9 mouse cellular contexts compared by ENCODE assay signal in genomic region chr4:155238276-155238675, GRCm38 (mm10). TPM values are rescaled to one million over a fixed set of nuclear protein-coding genes. Genes with fewer than 3 reads are reported as not detected.
DNase-seq lines count a peak whose midpoint lies in the region; ATAC-seq and TF ChIP-seq lines count a peak whose summit lies in the region.
"Had no signal": no experiment of that assay in that cellular context is flagged by ENCODE, and none has a peak within 500 bp of the region (broad histone marks: within the 10 kb centered on the region; RNA-seq: fewer than 3 reads in every experiment).

No protein-coding gene starts in this region.

- no peaks in the 10 kb centered on the region for H3K27me3 ChIP-seq in limb, embryonic 14.5 days (ENCODE audit: control insufficient read depth, insufficient read depth, low read length)
- H3K27me3 ChIP-seq: limb, embryonic 12.5 days had no signal

- ATAC-seq in limb, embryonic 14.5 days (ENCODE audit: low FRiP score, low read depth), result no peak
- no peak for ATAC-seq in erythroblast, adult 5-6 weeks (replicated peaks; ENCODE audit: low FRiP score, poor library complexity, severe bottlenecking)
- ATAC-seq in inflammation-experienced regulatory T-cells, adult 6 months, result no peak

- TF ChIP-seq POLR2A in limb, embryonic 14.5 days (IDR thresholded peaks at IDR 0.05; ENCODE audit: borderline replicate concordance, extremely low read depth, insufficient read depth, insufficient read length), result no peak

- no peak overlapping the region for H3K4me2 ChIP-seq in limb, embryonic 14.5 days (replicated peaks; ENCODE audit: low read depth, low read length, severe bottlenecking)
- H3K4me2 ChIP-seq: limb, embryonic 12.5 days had no signal

- H3K9ac ChIP-seq in limb, embryonic 14.5 days (ENCODE audit: low read depth, low read length, severe bottlenecking), result no peak overlapping the region
- H3K9ac ChIP-seq: limb, embryonic 12.5 days had no signal

- DNase-seq in urinary bladder, postnatal 14 days (ENCODE audit: low spot score), result peak; percentile 65
- DNase-seq in urinary bladder, postnatal 4 days (ENCODE audit: low spot score in 2 of 2), result no peak
- DNase-seq in heart, postnatal 36 days, result peak; percentile 45 to 47
- DNase-seq in limb, embryonic 14.5 days (ENCODE audit: low spot score), result peak; percentile 31
- no peak for DNase-seq in cerebellum, adult 8-10 months
- DNase-seq in adrenal gland, postnatal 14 days, result no peak

- intact Hi-C loops in heart, postnatal 36 days (cut with DNase I), result no loop called here

- WGBS in limb, embryonic 14.5 days, result 53% methylated on average over 5 of the region's 5 CpGs

- H3K4me3 ChIP-seq in limb, embryonic 14.5 days (replicated peaks; ENCODE audit: low read length), result no peak overlapping the region
- H3K4me3 ChIP-seq: limb, embryonic 12.5 days had no signal

- peak overlapping the region; percentile 69 for H3K27ac ChIP-seq in limb, embryonic 14.5 days (replicated peaks; ENCODE audit: low read depth, low read length)
- H3K27ac ChIP-seq: limb, embryonic 12.5 days had no signal

- no peaks in the 10 kb centered on the region for H3K9me3 ChIP-seq in limb, embryonic 14.5 days (ENCODE audit: control insufficient read depth, low read length)
- H3K9me3 ChIP-seq: limb, embryonic 12.5 days had no signal

- H3K4me1 ChIP-seq in limb, embryonic 14.5 days (ENCODE audit: control insufficient read depth, insufficient read depth, low read length), result peaks cover 53% of the 10 kb centered on the region

- H3K36me3 ChIP-seq in limb, embryonic 14.5 days (ENCODE audit: control insufficient read depth, insufficient read depth, low read length), result no peaks in the 10 kb centered on the region
- H3K36me3 ChIP-seq: limb, embryonic 12.5 days had no signal

RNA-seq across cellular contexts. Expression of gene Faap20, which starts 11.3 kb away (rescaled TPM):
- 10 to 100 TPM; 14.5 to 18.3 TPM for total RNA-seq in heart, postnatal 36 days (2021)
- 64.6 and 85.1 TPM in 2 replicates for polyA plus RNA-seq in limb, embryonic 14.5 days (2012; rRNA removed)
- 72.5 and 84.8 TPM in 2 replicates for polyA plus RNA-seq in limb, embryonic 14.5 days (2014; fragmentation: Nextera tagmentation; extraction: Ambion mirVana)
- total RNA-seq in adrenal gland, postnatal 14 days (2021), result 39.4 and 43.1 TPM in 2 replicates
- 5.4 and 8.1 TPM in 2 replicates for total RNA-seq in erythroblast, adult 5-6 weeks (2015; ENCODE audit: low replicate concordance)
- total RNA-seq in erythroblast, adult 5-6 weeks (2017; ENCODE audit: low replicate concordance), result 2.9 and 3.5 TPM in 2 replicates
- 10 to 100 TPM; 44.3 to 57.3 (median 51.6) TPM for polyA plus RNA-seq in inflammation-experienced regulatory T-cells, adult 6 months (2017; shearing (Covaris generic))

RNA-seq across cellular contexts. Expression of gene Ski, which starts 15.9 kb away (rescaled TPM):
- 10 to 100 TPM; 53.3 to 56.8 TPM for total RNA-seq in heart, postnatal 36 days (2021)
- polyA plus RNA-seq in limb, embryonic 14.5 days (2012; rRNA removed), result 88.7 and 109 TPM in 2 replicates
- 44.0 and 47.5 TPM in 2 replicates for polyA plus RNA-seq in limb, embryonic 14.5 days (2014; fragmentation: Nextera tagmentation; extraction: Ambion mirVana)
- total RNA-seq in adrenal gland, postnatal 14 days (2021), result 66.2 and 70.1 TPM in 2 replicates
- total RNA-seq in erythroblast, adult 5-6 weeks (2015; ENCODE audit: low replicate concordance), result 8.8 and 10.8 TPM in 2 replicates
- total RNA-seq in erythroblast, adult 5-6 weeks (2017; ENCODE audit: low replicate concordance), result 2.8 and 3.4 TPM in 2 replicates
- 10 to 100 TPM; 10.7 to 26.8 (median 26.8) TPM for polyA plus RNA-seq in inflammation-experienced regulatory T-cells, adult 6 months (2017; shearing (Covaris generic))

Comparison
In these comparisons a context has a peak if more than half of its experiments do, and no peak if none do; other contexts are left out.
1. DNase-seq: peak in urinary bladder, postnatal 14 days (single experiment), heart, postnatal 36 days (2 of 2) and limb, embryonic 14.5 days (single experiment); none in urinary bladder, postnatal 4 days (0 of 2), cerebellum, adult 8-10 months (single experiment) and adrenal gland, postnatal 14 days (single experiment).